Mouse (Mus musculus): Measurements from ENCODE around the gene Fam89b. TPM values are rescaled to one million over a fixed set of nuclear protein-coding genes. Genes with fewer than 3 reads are reported as not detected.
"Not testable (repeated sequence)": the region's sequence is repeated elsewhere in the genome, so short reads cannot be mapped to it uniquely, and the experiment has no call there.

The Fam89b gene
- total RNA-seq, 2 experiments from 2014 or later = 24.7 to 24.9 TPM

DNA sequence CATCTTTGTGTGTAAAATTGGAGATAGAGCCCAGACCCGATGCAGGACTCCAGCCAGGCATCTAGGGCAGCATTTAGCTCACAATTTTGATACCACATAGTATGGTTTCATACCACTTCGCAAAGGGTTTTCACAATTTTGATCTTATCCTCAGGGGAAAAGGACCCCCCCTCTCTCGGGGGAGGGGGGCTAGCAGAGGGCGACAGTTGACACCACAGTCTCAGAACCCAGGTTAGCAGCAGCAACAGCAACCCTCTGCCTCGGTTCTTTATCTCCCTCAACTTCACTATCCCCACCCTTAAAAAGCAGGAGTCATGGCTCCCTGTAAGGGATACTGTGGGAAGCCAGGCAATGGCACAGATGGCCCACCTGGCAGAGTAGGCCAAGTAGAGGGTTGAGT lies 16.2 kb downstream of the Fam89b start:
- no peak for DNase-seq

DNA sequence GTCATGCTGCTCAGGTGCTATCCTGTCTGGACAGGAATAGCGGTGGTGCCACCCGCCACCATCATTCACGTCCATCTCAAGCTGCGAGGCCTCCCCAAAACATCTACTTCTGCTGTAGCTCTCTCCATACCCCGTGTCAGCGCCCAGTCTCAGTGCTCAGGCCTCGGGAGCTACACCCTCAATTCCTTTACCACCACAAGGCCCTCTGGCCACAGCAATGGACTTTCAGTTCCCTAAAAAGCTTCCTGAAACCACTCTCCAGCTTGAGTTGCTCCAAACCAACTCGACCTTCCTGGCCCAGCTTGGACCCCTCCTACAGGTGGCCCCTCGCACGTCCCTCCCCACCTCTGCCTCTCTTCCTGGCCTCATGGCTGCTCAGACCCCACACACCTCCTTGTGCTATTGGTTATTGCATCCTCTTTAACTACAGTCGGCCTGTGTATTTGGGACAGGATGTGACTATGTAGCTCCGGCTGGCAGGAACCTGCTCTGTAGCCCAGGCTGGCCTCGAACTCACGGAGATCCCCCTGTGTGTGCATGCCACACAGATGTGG lies 17.5 kb downstream of the Fam89b start:
- DNase-seq = no peak

DNA sequence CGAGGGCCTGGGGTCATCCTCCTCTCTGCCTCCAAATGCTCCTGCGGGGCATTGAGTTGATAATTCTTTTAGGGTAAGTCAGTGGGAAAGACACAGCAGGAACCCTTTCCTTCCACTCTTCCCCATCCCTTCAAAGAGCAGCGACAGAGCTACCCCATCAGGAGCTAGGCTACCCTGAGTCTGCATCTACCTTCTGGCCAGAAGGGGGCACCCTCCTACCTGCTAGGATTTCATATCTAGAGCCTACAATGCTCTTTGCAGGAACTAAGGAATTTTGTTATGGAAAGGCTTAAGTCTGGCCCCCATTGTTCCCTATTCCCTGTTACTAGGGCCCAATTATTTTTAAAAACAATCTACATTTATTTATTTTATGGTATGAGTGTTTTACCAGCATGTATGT lies 18.2 kb downstream of the Fam89b start:
- no peak for DNase-seq

DNA sequence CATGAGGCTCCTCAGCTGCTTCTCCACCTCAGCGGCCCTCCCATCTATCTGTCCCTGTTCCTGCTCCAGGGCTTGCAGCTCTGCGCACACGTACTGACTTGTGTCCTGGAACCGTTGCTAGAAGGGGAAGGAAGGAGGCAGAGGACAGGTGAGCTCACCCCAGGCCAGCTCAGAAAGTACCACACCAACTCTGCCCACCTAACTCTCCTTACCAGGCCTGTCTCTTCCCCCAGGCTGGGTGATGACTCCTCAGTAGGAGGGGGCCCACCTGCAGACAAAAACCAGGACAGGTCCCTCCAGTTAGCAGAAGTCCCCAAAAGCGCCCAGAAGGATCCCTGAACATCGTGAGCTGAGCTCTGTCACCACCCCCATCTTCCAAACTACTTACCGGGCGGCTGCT lies 18.9 kb downstream of the Fam89b start:
- no peak for DNase-seq

DNA sequence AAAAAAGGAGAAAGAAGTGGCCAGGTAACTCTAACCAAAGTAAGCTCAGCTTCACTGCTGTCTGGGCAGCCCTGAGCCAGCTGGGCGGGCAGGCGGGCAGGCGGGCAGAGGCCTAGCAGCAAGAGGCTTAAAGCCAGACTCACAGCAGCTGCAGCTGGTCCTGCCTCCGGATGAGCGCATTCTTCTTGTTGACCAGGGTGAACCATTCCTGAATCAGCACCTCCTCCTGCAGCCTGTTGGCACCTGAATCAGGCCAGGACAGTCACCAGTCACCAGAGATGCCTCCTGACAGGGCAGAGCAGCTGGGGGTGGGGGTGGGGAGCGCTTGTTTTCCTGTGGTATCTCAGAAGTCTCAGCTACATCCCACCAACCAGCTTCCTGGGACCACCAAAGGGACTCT lies 19.4 kb downstream of the Fam89b start:
- no peak for DNase-seq

DNA sequence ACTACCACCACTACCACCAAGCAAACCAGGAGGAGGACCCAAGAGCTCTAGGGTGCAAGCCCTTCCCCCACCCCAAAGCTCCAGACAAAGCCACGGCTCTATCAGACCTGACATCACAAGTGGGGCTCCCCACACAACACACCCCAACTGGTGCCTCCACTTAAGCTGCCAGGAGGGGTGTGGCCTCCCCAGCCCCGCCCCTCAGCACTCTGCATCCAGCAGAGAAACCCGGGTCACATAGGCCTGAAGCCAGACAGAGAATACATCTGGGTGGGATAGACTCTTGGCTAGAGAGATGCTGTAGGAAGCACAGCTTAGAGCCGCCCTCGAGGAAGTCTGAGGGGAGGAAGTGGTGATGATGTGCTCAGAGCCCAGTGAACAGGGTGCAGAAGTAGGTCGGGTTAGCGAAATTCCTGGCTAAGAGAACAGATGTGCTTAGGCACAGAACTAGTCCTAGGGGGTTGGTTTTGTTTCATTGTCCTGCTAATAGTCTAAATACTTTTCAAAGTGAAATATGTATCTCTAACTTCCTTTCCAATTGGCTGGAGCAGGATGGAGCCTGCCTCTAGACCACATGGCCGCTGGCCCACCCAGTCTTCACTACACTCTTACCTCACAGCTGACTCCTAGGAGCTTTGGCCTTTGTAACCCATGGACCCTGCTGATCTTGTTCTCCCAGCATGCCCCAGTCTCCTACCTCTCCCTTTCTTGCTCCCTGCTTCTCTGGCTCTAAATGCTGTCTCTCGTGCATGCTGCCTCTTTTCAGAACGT lies 24.5 kb downstream of the Fam89b start:
- no peak for DNase-seq

DNA sequence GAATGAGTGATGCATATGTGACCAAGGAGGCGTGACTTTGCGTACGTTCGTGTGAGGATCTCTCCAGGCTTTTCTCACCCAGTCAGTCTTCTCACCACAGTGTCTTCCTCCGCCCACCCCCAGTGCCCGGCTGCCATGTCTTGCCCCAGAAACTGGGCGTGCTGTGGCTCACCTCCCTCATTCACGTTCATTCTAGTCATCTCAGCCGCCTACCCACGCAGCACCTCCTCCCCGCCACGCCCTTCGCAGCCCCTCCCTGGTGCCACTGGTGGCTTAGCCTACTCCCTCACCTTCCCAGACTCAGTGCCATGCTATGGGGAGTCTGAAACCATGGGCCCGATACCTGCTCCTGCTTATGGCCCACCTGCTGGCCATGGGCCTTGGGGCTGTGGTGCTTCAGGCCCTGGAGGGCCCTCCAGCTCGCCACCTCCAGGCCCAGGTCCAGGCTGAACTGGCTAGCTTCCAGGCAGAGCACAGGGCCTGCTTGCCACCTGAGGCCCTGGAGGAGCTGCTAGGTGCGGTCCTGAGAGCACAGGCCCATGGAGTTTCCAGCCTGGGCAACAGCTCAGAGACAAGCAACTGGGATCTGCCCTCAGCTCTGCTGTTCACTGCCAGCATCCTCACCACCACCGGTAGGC lies 25.2 kb downstream of the Fam89b start, which contains the start of gene Kcnk7:
Gene Kcnk7, plus strand, starts transcription at position 205 of the 638 bp plus-strand sequence.
- no peak for DNase-seq

DNA sequence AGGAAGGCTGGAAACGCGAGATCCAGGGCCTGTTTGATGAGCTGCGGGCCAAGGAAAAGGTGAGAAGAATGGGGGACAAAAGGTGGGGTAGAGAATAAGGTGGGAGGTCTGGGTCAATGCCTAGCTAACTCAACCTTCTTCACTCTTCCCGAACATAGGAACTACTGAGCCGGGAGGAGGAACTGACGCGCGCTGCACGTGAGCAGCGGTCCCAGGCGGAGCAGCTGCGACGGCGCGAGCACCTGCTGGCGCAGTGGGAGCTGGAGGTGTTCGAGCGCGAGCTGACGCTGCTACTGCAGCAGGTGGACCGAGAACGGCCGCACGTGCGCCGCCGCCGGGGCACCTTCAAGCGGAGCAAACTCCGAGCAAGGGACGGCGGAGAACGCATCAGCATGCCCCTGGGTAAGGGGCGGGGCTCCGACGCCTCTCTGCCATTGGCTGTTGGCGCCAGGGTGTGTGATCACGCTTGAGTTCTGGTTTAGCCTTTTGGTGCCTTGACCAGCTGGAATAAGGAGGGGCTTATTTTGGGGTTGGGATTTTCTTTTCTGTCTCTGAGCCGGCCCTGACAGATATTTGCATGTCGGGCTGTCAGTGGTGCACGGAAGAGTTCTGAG lies 33.5 kb downstream of the Fam89b start:
- no peak for DNase-seq

DNA sequence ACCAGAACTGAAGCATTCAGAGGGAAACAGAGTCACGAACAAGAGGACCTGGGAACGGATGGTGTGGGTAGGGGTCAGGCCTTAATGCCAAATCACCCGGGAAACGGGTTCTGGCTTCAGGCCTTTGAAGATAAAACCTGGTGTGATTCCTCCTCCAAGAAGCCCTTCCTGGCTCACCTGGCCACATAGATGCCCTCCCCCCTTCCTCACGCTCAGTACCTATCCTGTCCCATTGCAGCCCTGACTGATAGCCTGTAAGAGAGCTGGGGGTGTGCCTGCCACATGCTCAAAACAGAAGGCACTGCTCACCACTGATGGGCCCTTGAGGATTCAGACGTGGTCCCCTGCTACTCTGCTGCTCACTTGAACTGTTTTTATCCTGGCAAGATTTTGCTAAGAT lies 35.7 kb downstream of the Fam89b start:
- DNase-seq = no peak

DNA sequence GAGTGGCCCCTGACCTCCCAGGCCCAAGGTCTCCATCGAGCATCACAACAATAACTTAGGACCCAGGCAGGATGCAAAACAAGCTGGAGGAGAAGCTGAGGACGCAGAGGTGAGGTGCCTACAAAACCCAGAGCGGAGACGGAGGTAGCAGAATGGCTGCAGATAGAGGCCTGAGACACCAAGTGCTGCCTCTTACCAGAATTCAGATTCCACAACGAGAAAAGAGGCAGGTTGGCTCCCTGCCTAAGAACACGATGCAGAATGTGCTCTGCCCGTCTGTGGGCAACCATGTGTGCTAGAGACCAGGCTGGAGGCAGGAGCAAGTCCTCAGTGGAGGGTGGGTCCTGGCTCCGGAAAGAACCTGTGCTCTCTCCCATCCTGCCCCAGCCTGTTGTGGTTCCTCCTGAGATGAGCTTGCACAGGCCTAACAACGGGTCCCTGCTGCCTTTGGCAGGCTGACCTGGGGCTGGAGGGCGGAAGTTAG lies 36.5 kb downstream of the Fam89b start:
- no peak for DNase-seq

DNA sequence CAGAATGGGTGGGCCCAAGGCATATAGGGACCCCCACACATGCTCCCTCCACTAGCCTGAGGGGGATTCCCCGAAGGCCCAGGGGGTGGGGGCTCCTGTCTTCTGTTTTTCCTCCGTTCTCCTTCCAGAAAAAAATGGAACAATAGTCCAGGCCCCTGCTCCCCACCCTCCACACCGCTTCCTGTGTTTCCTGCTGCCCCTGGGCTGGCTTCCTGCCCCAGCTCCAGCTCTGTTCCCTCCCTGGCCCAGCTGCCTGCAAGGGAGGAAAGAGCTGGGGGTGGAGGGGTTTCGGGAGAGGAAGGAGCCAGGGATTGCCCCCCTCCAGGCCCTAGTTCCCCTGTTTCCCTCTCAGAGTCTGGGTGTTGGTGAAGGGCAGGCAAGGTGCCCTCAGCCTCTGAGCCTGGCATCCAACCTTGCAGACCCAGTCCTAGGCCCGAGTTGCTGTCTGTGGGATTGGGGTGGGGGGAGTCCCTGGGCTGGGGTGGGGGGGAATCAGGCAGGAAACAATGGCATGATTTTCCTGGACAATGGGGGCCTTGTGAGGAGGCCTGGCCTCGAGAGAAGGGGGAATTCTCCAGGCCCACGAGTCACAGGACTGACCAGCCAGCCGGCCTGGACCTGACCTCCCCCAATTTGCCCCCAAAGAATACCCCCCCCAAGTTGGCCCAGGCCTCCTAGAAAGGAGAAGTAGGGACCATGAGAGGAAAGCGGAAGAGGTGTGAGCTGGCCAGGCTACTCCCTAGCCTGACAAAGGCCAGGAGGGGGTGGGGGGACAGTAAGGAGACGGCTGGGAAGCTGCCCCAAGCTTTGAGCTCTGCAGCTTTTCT lies 37.2 kb downstream of the Fam89b start:
- peak; percentile 75 for DNase-seq

DNA sequence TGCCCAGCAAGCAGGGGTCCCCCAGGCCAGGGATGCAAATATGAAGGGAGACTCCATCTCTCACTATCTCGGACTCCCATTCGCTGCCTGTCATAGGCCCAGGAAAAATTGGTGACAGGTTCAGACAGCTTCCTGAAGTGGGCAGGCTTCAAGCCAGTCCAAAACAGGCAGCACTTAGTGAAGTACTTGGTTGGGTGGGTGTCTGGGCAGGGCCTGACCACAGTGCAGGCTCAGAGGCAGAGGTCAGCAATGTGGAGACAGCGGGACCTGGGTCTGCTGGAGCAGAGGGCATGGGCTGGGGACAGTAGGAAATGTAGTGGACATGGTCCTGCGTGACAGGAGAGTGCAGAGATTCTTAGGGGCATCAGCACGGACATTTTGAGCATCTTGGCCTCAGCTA lies 37.9 kb downstream of the Fam89b start:
- DNase-seq = no peak

DNA sequence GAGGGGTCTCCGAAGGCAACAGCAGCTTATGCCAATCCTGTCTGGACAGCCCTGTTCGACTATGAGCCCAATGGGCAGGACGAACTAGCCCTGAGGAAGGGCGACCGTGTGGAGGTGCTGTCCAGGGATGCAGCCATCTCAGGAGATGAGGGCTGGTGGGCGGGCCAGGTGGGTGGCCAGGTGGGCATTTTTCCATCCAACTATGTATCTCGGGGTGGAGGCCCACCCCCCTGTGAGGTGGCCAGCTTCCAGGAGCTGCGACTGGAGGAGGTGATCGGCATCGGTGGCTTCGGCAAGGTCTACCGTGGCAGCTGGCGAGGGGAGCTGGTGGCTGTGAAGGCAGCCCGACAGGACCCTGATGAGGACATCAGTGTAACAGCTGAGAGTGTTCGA lies 39.1 kb downstream of the Fam89b start:
- no peak for DNase-seq

DNA sequence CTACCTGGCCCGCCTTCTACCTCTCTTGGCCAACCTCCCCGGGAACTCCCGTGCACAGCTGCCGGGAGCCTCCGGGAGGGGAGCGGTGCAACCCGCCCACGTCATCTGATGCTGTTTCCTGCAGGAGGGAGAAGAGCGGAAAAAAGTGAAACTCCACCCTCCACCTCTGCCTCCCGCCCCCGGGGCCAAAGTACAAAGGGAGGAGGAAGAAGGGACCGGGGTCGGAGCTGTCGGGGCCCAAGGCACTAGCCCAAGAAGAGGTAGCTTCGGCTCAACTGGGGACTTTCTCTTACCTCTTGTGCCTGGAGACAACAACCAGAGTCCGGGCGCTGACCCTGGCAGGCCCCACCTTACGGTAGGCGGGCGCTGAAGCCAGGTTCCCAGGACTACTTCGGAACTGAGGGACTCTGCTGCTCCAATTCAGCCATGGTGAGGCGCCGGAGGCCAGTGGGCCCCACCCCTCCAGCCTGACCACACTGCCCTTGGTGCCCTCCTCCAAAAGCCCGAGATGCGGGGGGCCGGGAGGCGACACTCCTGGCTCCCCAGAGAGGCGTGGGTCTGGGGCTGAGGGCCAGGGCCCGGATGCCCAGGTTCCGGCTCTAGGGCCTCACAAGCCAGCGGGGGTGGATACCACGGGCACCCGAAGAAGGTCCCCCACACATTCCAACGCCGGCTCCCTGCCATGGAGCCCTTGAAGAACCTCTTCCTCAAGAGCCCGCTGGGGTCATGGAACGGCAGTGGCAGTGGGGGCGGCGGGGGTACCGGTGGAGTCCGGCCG lies 39.7 kb downstream of the Fam89b start:
- DNase-seq = peak; percentile 88

DNA sequence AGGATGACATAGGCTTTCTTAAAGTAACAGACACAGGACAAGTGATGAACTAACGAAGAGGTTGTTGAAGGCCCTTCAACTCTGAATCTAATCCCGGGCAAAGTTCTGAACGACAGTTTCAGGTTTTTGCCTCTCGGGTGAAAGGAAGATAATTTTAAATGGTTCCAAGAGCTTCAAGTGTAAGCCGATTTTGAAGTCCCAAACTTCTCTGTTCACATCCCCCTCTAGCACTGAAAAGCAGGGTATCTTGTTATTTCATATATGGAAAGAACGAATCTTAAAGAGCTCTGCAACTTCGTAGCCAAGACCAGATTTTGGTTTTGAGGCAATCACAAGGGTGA lies 40.4 kb downstream of the Fam89b start:
- DNase-seq = no peak

DNA sequence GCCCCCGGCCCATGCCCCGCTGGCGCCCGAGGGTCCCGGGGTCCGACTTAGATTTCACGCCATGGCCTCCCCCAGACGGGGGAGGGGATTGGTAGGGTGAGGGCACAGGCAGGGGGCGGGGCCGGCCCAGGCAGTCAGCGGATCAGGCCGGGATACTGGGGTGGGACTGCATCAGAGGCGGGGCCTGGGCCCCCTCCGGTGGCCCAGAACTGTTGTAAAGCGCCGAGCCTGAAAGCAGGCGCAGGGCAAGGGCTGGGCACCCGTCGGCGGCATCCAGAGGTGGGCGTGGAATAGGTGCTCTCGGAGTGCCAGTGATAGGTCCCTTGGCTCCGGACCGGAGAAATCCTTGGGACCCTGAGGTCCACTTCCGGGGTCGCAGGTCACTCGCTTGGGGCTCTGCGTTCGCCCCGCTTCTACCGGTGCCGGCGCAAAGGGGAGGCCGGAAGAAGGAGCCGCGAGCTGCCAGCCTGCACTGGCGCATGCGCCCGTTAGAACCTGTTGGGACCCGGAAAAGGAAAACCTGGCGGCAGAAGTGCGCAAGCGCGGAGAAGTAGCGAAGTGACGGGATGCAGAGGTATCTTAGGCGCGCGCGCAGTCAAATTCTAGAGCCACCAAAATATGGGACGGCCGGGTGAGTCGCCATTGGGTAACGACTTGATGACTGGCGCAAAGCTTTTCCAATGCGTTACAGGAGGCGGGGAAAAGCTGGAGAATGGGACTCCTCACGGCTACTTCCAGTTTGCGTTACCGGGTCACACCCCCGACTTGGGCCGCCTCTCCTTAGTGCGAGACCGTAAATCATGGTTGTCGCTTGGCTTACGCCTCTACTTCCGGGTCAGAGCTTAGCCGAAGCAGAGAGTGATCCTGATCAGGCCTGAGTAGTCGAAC lies 41.0 kb downstream of the Fam89b start, which contains the start of the genes Map3k11 and Pcnx3:
Gene Map3k11, plus strand, starts transcription at position 543 of the 888 bp plus-strand sequence.
Gene Pcnx3, minus strand, starts transcription at position 709 of the 888 bp plus-strand sequence.
- DNase-seq = peak; percentile 98

DNA sequence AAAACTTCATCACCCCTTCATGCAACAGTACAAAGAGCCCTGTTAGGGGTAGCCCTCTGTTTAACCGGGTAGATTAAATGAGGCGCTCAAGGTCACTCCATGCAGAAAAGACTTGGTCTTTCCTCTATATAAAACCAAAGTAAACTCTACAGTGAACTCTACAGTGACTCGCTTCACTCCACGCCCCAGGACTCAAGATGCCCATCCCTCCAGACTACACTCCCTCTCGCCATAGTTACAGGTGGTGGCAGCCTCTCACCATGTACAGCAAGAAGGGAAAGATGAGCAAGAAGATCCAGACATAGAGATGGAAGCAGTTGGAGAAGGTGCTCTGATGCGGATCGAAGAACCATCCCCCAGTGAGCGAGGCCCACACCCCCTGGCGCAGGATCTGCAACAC lies 41.7 kb downstream of the Fam89b start:
- no peak for DNase-seq

DNA sequence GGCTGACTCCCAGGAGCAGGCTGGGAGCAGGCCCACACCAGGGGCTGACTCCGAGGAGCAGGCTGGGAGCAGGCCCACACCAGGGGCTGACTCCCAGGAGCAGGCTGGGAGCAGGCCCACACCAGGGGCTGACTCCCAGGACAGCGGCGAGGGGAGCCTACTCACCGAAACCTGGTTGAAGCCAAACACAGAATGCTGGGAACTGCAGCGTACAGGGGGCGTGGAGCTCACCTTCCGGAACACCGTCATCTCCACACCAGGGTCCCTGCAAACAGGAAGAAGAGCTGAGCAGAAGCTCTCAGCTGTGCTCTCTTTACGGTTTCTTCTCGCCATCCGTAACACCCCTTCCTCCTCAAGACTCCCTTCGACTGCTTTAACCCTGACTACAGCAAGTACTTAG lies 42.5 kb downstream of the Fam89b start:
- DNase-seq = not testable (repeated sequence)

DNA sequence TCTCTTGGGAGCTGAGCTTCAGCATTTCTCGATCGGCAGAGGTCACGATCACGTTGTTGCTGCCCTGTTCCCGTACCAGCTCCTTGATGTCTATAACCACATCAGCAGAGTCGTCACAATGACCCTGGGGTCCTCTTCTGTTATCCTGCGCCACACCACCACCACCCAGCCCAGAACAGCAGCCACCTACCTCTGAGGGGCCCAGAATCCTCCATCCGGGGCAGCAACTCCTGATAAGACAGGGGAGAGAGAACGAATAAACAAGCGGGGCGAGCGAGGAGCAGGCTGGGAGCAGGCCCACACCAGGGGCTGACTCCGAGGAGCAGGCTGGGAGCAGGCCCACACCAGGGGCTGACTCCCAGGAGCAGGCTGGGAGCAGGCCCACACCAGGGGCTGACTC lies 43.0 kb downstream of the Fam89b start:
- no peak for DNase-seq

DNA sequence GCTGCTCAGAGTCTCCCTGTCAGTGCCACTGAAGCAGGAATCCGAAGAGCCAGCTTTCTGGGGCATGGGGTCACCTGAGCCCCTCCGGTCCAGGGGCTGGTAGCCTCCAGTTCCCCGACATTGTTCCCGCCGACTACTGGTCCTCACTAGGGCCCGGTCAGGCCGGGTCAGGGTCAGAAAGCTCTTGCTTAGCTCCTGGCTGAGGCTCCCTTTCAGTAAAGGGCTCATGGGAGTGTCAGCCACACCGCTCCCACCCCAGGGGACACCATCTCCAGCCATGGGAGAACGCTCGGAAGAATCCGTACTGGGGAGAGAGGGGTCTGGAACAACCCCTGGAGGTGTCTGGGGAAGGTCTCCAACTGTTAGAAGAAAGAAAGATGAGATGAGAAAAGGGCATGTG lies 43.6 kb downstream of the Fam89b start:
- DNase-seq = no peak
